ENCODE assay signal across 21 mouse cellular contexts in genomic region chr2:69693501-69693900, GRCm38 (mm10). TPM values are rescaled to one million over a fixed set of nuclear protein-coding genes. Genes with fewer than 3 reads are reported as not detected.
A peak's percentile ranks its signal among the peaks of the same experiment; 100 is the strongest.
DNase-seq lines count a peak whose midpoint lies in the region; ATAC-seq and TF ChIP-seq lines count a peak whose summit lies in the region.
"Had no signal": no experiment of that assay in that cellular context is flagged by ENCODE, and none has a peak within 500 bp of the region (broad histone marks: within the 10 kb centered on the region; RNA-seq: fewer than 3 reads in every experiment).

No protein-coding gene starts in this region.

- no peak for TF ChIP-seq POLR2A in heart, adult 2 months (IDR thresholded peaks at IDR 0.05; ENCODE audit: insufficient read depth, low read depth, low read length)
- TF ChIP-seq POLR2A in MEL (IDR thresholded peaks at IDR 0.05; ENCODE audit: control insufficient read depth in 1 of 2, insufficient read depth in 1 of 2, low read depth in 1 of 2, low read length in 2 of 2, poor library complexity in 1 of 2), result no peak

- TF ChIP-seq CTCF in heart, adult 2 months (IDR thresholded peaks at IDR 0.05), result peak; percentile 44
- TF ChIP-seq CTCF in liver, postnatal 0 days (IDR thresholded peaks at IDR 0.05; ENCODE audit: low read depth), result peak; percentile 12; the same call in 1 of the 2 replicates
- peak; percentile 19 to 42 (median 42) for TF ChIP-seq CTCF in MEL (IDR thresholded peaks at IDR 0.05 in 2 of 3, conservative IDR thresholded peaks at IDR 0.05 in 1 of 3; ENCODE audit: control insufficient read depth in 1 of 3, insufficient read depth in 1 of 3, low read depth in 2 of 3, low read length in 3 of 3, poor library complexity in 1 of 3, severe bottlenecking in 1 of 3)
- peak; percentile 32; the same call in 1 of the 2 replicates for TF ChIP-seq CTCF in stomach, postnatal 0 days (IDR thresholded peaks at IDR 0.05; ENCODE audit: low read depth)

- no peak for TF ChIP-seq EP300 in heart, adult 2 months (IDR thresholded peaks at IDR 0.05; ENCODE audit: insufficient read depth, low read depth, low read length)
- no peak for TF ChIP-seq EP300 in liver, postnatal 0 days (IDR thresholded peaks at IDR 0.05; ENCODE audit: low read depth)
- no peak for TF ChIP-seq EP300 in MEL (IDR thresholded peaks at IDR 0.05; ENCODE audit: low read depth in 1 of 2, low read length in 2 of 2)
- TF ChIP-seq EP300 in stomach, postnatal 0 days (optimal IDR thresholded peaks at IDR 0.05), result no peak

- H3K4me1 ChIP-seq in heart, adult 2 months (ENCODE audit: control insufficient read depth, insufficient read depth, low read length), result no peaks in the 10 kb centered on the region
- no peaks in the 10 kb centered on the region for H3K4me1 ChIP-seq in liver, postnatal 0 days (ENCODE audit: insufficient read depth)
- no peaks in the 10 kb centered on the region for H3K4me1 ChIP-seq in MEL (ENCODE audit: control insufficient read depth in 1 of 2, insufficient read depth in 2 of 2, low read length in 2 of 2)
- H3K4me1 ChIP-seq in stomach, postnatal 0 days (replicated peaks; ENCODE audit: control insufficient read depth, insufficient read depth), result no peaks in the 10 kb centered on the region
- H3K4me1 ChIP-seq in neural tube, embryonic 15.5 days, result no peaks in the 10 kb centered on the region
- H3K4me1 ChIP-seq: embryonic facial prominence, embryonic 12.5 days; limb, embryonic 12.5 days; lung, embryonic 15.5 days; megakaryocyte, embryonic 14.5 days had no signal

- no peak overlapping the region for H3K9ac ChIP-seq in heart, adult 2 months (ENCODE audit: low read depth, low read length)
- H3K9ac ChIP-seq in liver, postnatal 0 days (replicated peaks), result no peak overlapping the region
- no peak overlapping the region for H3K9ac ChIP-seq in MEL (ENCODE audit: control insufficient read depth, low read depth, low read length, poor library complexity, severe bottlenecking)
- H3K9ac ChIP-seq in stomach, postnatal 0 days (ENCODE audit: low read length), result no peak overlapping the region
- no peak overlapping the region for H3K9ac ChIP-seq in neural tube, embryonic 15.5 days (replicated peaks)
- H3K9ac ChIP-seq: embryonic facial prominence, embryonic 12.5 days; limb, embryonic 12.5 days; lung, embryonic 15.5 days had no signal

- no peaks in the 10 kb centered on the region for H3K9me3 ChIP-seq in liver, postnatal 0 days (ENCODE audit: low read length)
- no peaks in the 10 kb centered on the region for H3K9me3 ChIP-seq in MEL (replicated peaks; ENCODE audit: insufficient read depth, low read length)
- H3K9me3 ChIP-seq in stomach, postnatal 0 days (ENCODE audit: control insufficient read depth, low read length), result no peaks in the 10 kb centered on the region
- no peaks in the 10 kb centered on the region for H3K9me3 ChIP-seq in neural tube, embryonic 15.5 days (replicated peaks)
- H3K9me3 ChIP-seq: embryonic facial prominence, embryonic 12.5 days; limb, embryonic 12.5 days; lung, embryonic 15.5 days; megakaryocyte, embryonic 14.5 days had no signal

- WGBS in heart, adult 2 months, result 95% methylated on average over 11 of the region's 11 CpGs
- 92% methylated on average over 11 of the region's 11 CpGs for WGBS in liver, postnatal 0 days (ENCODE audit: insufficient replicate concordance)
- WGBS in stomach, postnatal 0 days, result 94% methylated on average over 11 of the region's 11 CpGs
- 96% methylated on average over 11 of the region's 11 CpGs for WGBS in neural tube, embryonic 15.5 days

- H3K36me3 ChIP-seq in heart, adult 2 months (ENCODE audit: control insufficient read depth, insufficient read depth, low read length), result no peaks in the 10 kb centered on the region
- peaks cover 24% of the 10 kb centered on the region for H3K36me3 ChIP-seq in liver, postnatal 0 days (replicated peaks; ENCODE audit: insufficient read depth, low read length)
- H3K36me3 ChIP-seq in MEL (ENCODE audit: control insufficient read depth in 1 of 2, insufficient read depth in 2 of 2, low read length in 2 of 2), result no peaks in the 10 kb centered on the region; a peak in 1 of 4 replicates
- peaks cover 21% of the 10 kb centered on the region; the same call in 1 of the 2 replicates for H3K36me3 ChIP-seq in stomach, postnatal 0 days (ENCODE audit: control insufficient read depth, insufficient read depth, low read length)
- H3K36me3 ChIP-seq in neural tube, embryonic 15.5 days, result peaks cover 73% of the 10 kb centered on the region

- H3K79me2 ChIP-seq in heart, adult 2 months (replicated peaks; ENCODE audit: control insufficient read depth, insufficient read depth, low read length), result no peaks in the 10 kb centered on the region
- no peaks in the 10 kb centered on the region for H3K79me2 ChIP-seq in MEL (ENCODE audit: control insufficient read depth, insufficient read depth, low read length, poor library complexity)

- no peak for ATAC-seq in liver, postnatal 0 days
- ATAC-seq in stomach, postnatal 0 days (ENCODE audit: low FRiP score, low TSS enrichment), result no peak
- no peak for ATAC-seq in neural tube, embryonic 15.5 days (ENCODE audit: low FRiP score)
- ATAC-seq: inflammation-experienced regulatory T-cells, adult 6 months had no signal

- H3K4me3 ChIP-seq in heart, adult 2 months, result no peak overlapping the region
- no peak overlapping the region for H3K4me3 ChIP-seq in liver, postnatal 0 days (ENCODE audit: low read depth, low read length)
- no peak overlapping the region for H3K4me3 ChIP-seq in MEL (ENCODE audit: control insufficient read depth in 1 of 2, insufficient read depth in 1 of 2, low read depth in 2 of 2, low read length in 2 of 2)
- H3K4me3 ChIP-seq in stomach, postnatal 0 days (ENCODE audit: low read depth, low read length), result no peak overlapping the region
- H3K4me3 ChIP-seq in neural tube, embryonic 15.5 days (replicated peaks), result no peak overlapping the region
- H3K4me3 ChIP-seq: embryonic facial prominence, embryonic 12.5 days; limb, embryonic 12.5 days; lung, embryonic 15.5 days; megakaryocyte, embryonic 14.5 days had no signal

- no peak overlapping the region for H3K27ac ChIP-seq in heart, adult 2 months
- H3K27ac ChIP-seq in liver, postnatal 0 days (ENCODE audit: low read depth), result no peak overlapping the region
- no peak overlapping the region for H3K27ac ChIP-seq in MEL (ENCODE audit: control insufficient read depth, low read depth, low read length)
- H3K27ac ChIP-seq in stomach, postnatal 0 days (replicated peaks), result no peak overlapping the region
- H3K27ac ChIP-seq in neural tube, embryonic 15.5 days (replicated peaks), result no peak overlapping the region
- H3K27ac ChIP-seq: embryonic facial prominence, embryonic 12.5 days; limb, embryonic 12.5 days; lung, embryonic 15.5 days had no signal

- H3K27me3 ChIP-seq in heart, adult 2 months (ENCODE audit: control insufficient read depth, insufficient read depth, low read length), result no peaks in the 10 kb centered on the region
- H3K27me3 ChIP-seq in liver, postnatal 0 days (ENCODE audit: insufficient read depth, low read length), result no peaks in the 10 kb centered on the region
- no peaks in the 10 kb centered on the region for H3K27me3 ChIP-seq in MEL (ENCODE audit: control insufficient read depth in 1 of 2, insufficient read depth in 2 of 2, low read length in 2 of 2)
- H3K27me3 ChIP-seq in stomach, postnatal 0 days (ENCODE audit: control insufficient read depth, insufficient read depth, low read length), result no peaks in the 10 kb centered on the region
- H3K27me3 ChIP-seq in neural tube, embryonic 15.5 days (replicated peaks), result no peaks in the 10 kb centered on the region
- H3K27me3 ChIP-seq: embryonic facial prominence, embryonic 12.5 days; limb, embryonic 12.5 days; lung, embryonic 15.5 days; megakaryocyte, embryonic 14.5 days had no signal

- H3K4me2 ChIP-seq in liver, postnatal 0 days (ENCODE audit: low read depth, low read length), result no peak overlapping the region
- H3K4me2 ChIP-seq in stomach, postnatal 0 days (replicated peaks; ENCODE audit: low read depth), result no peak overlapping the region
- H3K4me2 ChIP-seq in neural tube, embryonic 15.5 days, result no peak overlapping the region
- H3K4me2 ChIP-seq: embryonic facial prominence, embryonic 12.5 days; heart, embryonic 11.5 days; limb, embryonic 12.5 days; lung, embryonic 15.5 days had no signal

- no peak for DNase-seq in heart, adult 2 months
- DNase-seq in heart, postnatal 14 days, result no peak
- DNase-seq in liver, postnatal 0 days, result no peak
- DNase-seq in liver, result no peak
- peak; percentile 48 for DNase-seq in MEL (ENCODE audit: low read depth, low spot score)
- DNase-seq in stomach, postnatal 0 days (ENCODE audit: low spot score), result no peak
- DNase-seq: cerebellum, adult 2 months; gastrocnemius, postnatal 14 days; heart, postnatal 4 days; kidney, postnatal 4 days; spleen, adult 18-20 months; thymus, postnatal 36 days had no signal

- TF ChIP-seq RAD21 in MEL (IDR thresholded peaks at IDR 0.05; ENCODE audit: low read depth, low read length), result no peak; the same call in 1 of the 2 replicates

- intact Hi-C loops in heart, adult 2 months (cut with DNase I), result no loop called here
- intact Hi-C loops in heart, postnatal 14 days (cut with DNase I), result no loop called here

RNA-seq across cellular contexts. Expression of gene Fastkd1, which starts 19.8 kb away (rescaled TPM):
- total RNA-seq in heart, adult 2 months (2021), result 10 to 100 TPM; 27.1 to 33.1 TPM
- 8.8 and 17.2 TPM in 2 replicates for polyA plus RNA-seq in heart, adult 2 months (2012; rRNA removed)
- 10 to 100 TPM; 29.7 to 30.5 TPM for total RNA-seq in heart, postnatal 14 days (2021)
- 6.3 and 6.6 TPM in 2 replicates for polyA plus RNA-seq in liver, postnatal 0 days (2015; fragmentation: Nextera tagmentation; extraction: Ambion mirVana)
- 8.9 and 9.8 TPM in 2 replicates for total RNA-seq in MEL (2012; rRNA removed)
- 10 to 100 TPM in 1 of 2 experiments, not detected in 1; 15.7 TPM for polyA plus RNA-seq in MEL (2012; ENCODE audit: insufficient read depth in 1 of 2, insufficient read length in 2 of 2, low read depth in 1 of 2, low replicate concordance in 2 of 2, missing spikeins in 1 of 2)
- 5.6 and 5.7 TPM in 2 replicates for polyA plus RNA-seq in stomach, postnatal 0 days (2015; fragmentation: Nextera tagmentation; extraction: Ambion mirVana)
- 14.9 and 15.0 TPM in 2 replicates for polyA plus RNA-seq in neural tube, embryonic 15.5 days (2015; fragmentation: Nextera tagmentation; extraction: Ambion mirVana)

RNA-seq across cellular contexts. Expression of gene Klhl41, which starts 23.6 kb away (rescaled TPM):
- total RNA-seq in heart, adult 2 months (2021), result 10 to 100 TPM; 67.3 to 75.7 TPM
- polyA plus RNA-seq in heart, adult 2 months (2012; rRNA removed), result 19.3 and 40.7 TPM in 2 replicates
- total RNA-seq in heart, postnatal 14 days (2021), result 10 to 100 TPM; 60.5 to 62.0 TPM
- 0.11 and 0.54 TPM in 2 replicates for polyA plus RNA-seq in liver, postnatal 0 days (2015; fragmentation: Nextera tagmentation; extraction: Ambion mirVana)
- 0.10 and 0.12 TPM in 2 replicates for total RNA-seq in MEL (2012; rRNA removed)
- under 1 TPM in 1 of 2 experiments, not detected in 1; 0.04 TPM for polyA plus RNA-seq in MEL (2012; ENCODE audit: insufficient read depth in 1 of 2, insufficient read length in 2 of 2, low read depth in 1 of 2, low replicate concordance in 2 of 2, missing spikeins in 1 of 2)
- 0.28 and 0.67 TPM in 2 replicates for polyA plus RNA-seq in stomach, postnatal 0 days (2015; fragmentation: Nextera tagmentation; extraction: Ambion mirVana)
- 2.1 and 2.2 TPM in 2 replicates for polyA plus RNA-seq in neural tube, embryonic 15.5 days (2015; fragmentation: Nextera tagmentation; extraction: Ambion mirVana)
- total RNA-seq: common myeloid progenitor, adult 5-6 weeks; monocyte, adult 5-6 weeks had no signal
- polyA plus RNA-seq: inflammation-experienced regulatory T-cells, adult 6 months had no signal

RNA-seq across cellular contexts. Expression of gene Ppig, which starts 28.8 kb away (rescaled TPM):
- 10 to 100 TPM; 35.5 to 36.2 TPM for total RNA-seq in heart, adult 2 months (2021)
- polyA plus RNA-seq in heart, adult 2 months (2012; rRNA removed), result 1.7 and 4.4 TPM in 2 replicates
- 10 to 100 TPM; 44.0 to 44.9 TPM for total RNA-seq in heart, postnatal 14 days (2021)
- 55.8 and 59.6 TPM in 2 replicates for polyA plus RNA-seq in liver, postnatal 0 days (2015; fragmentation: Nextera tagmentation; extraction: Ambion mirVana)
- total RNA-seq in MEL (2012; rRNA removed), result 12.5 and 13.5 TPM in 2 replicates
- 100 to 1,000 TPM; 115 to 132 TPM for polyA plus RNA-seq in MEL (2012; ENCODE audit: insufficient read depth in 1 of 2, insufficient read length in 2 of 2, low read depth in 1 of 2, low replicate concordance in 2 of 2, missing spikeins in 1 of 2)
- polyA plus RNA-seq in stomach, postnatal 0 days (2015; fragmentation: Nextera tagmentation; extraction: Ambion mirVana), result 83.7 and 85.2 TPM in 2 replicates
- polyA plus RNA-seq in neural tube, embryonic 15.5 days (2015; fragmentation: Nextera tagmentation; extraction: Ambion mirVana), result 133 and 136 TPM in 2 replicates

RNA-seq across cellular contexts. Expression of gene Bbs5, which starts 46.5 kb away (rescaled TPM):
- total RNA-seq in heart, adult 2 months (2021), result 1 to 10 TPM; 5.1 to 5.2 TPM
- 1.6 and 2.0 TPM in 2 replicates for polyA plus RNA-seq in heart, adult 2 months (2012; rRNA removed)
- 1 to 10 TPM; 4.3 to 5.0 TPM for total RNA-seq in heart, postnatal 14 days (2021)
- 3.6 and 3.9 TPM in 2 replicates for polyA plus RNA-seq in liver, postnatal 0 days (2015; fragmentation: Nextera tagmentation; extraction: Ambion mirVana)
- 5.7 and 6.3 TPM in 2 replicates for total RNA-seq in MEL (2012; rRNA removed)
- polyA plus RNA-seq in MEL (2012; ENCODE audit: insufficient read depth in 1 of 2, insufficient read length in 2 of 2, low read depth in 1 of 2, low replicate concordance in 2 of 2, missing spikeins in 1 of 2), result 1 to 10 TPM in 1 of 2 experiments, not detected in 1; 5.4 TPM
- 10.3 and 10.4 TPM in 2 replicates for polyA plus RNA-seq in stomach, postnatal 0 days (2015; fragmentation: Nextera tagmentation; extraction: Ambion mirVana)
- 23.9 and 26.0 TPM in 2 replicates for polyA plus RNA-seq in neural tube, embryonic 15.5 days (2015; fragmentation: Nextera tagmentation; extraction: Ambion mirVana)
- total RNA-seq: monocyte, adult 5-6 weeks had no signal

Comparison
In these comparisons a context has a peak if more than half of its experiments do, and no peak if none do; other contexts are left out.
1. RNA of gene Ppig, which starts 28.8 kb away (polyA plus RNA-seq): 133 to 136 TPM in neural tube, embryonic 15.5 days, 115 to 132 TPM in MEL, 83.7 to 85.2 TPM in stomach, postnatal 0 days and 55.8 to 59.6 TPM in liver, postnatal 0 days; 1.7 to 4.4 TPM in heart, adult 2 months; every median in the first group is over 10 times any median in the second.
2. Peak in every context shown above with its lines, with median percentiles within 50 percentile points of each other: CTCF ChIP-seq.